Mouse (Mus musculus): ENCODE data around the gene Fezf1. TPM values are rescaled to one million over a fixed set of nuclear protein-coding genes. Genes with fewer than 3 reads are reported as not detected.

Gene Fezf1
- polyA plus RNA-seq, 1 experiment from 2014 or later: not detected

- H3K4me3 ChIP-seq (ENCODE audit: low read length): peak overlapping the region; percentile 37
- H3K9ac ChIP-seq (ENCODE audit: low read depth, low read length): no peak overlapping the region
- H3K4me1 ChIP-seq (ENCODE audit: control insufficient read depth, insufficient read depth, low read length): peaks cover 6% of the 10 kb centered on the region; the same call in 1 of the 2 replicates
- H3K4me2 ChIP-seq (replicated peaks; ENCODE audit: low read depth, low read length): peak overlapping the region; percentile 56
- peak; percentile 71; the same call in 1 of the 2 replicates for ATAC-seq (ENCODE audit: low FRiP score, low TSS enrichment)
- no peaks in the 10 kb centered on the region for H3K36me3 ChIP-seq (ENCODE audit: control insufficient read depth, insufficient read depth, low read length)
- peaks cover 81% of the 10 kb centered on the region for H3K27me3 ChIP-seq (ENCODE audit: control insufficient read depth, insufficient read depth, low read length)
- WGBS: under 1% methylated on average over 29 of the region's 29 CpGs
- H3K9me3 ChIP-seq (ENCODE audit: control insufficient read depth, low read length): no peaks in the 10 kb centered on the region
- H3K27ac ChIP-seq (ENCODE audit: low read depth, low read length): no peak overlapping the region
These were observed 1.6 kb upstream of the Fezf1 start for GRCm38 (mm10) chr6:23249616-23250287.

- Histone ChIP-seq H3K4me2 (replicated peaks; ENCODE audit: low read depth, low read length) (peak overlapping the region; percentile 56), H3K27ac (ENCODE audit: low read depth, low read length) (no peak overlapping the region), H3K9me3 (ENCODE audit: control insufficient read depth, low read length) (no peaks in the 10 kb centered on the region), H3K9ac (ENCODE audit: low read depth, low read length) (no peak overlapping the region), H3K36me3 (ENCODE audit: control insufficient read depth, insufficient read depth, low read length) (no peaks in the 10 kb centered on the region), H3K4me1 (ENCODE audit: control insufficient read depth, insufficient read depth, low read length) (peaks cover 6% of the 10 kb centered on the region; the same call in 1 of the 2 replicates), H3K4me3 (ENCODE audit: low read length) (peak overlapping the region; percentile 37), H3K27me3 (ENCODE audit: control insufficient read depth, insufficient read depth, low read length) (peaks cover 81% of the 10 kb centered on the region)
- 1% methylated on average over 24 of the region's 24 CpGs for WGBS
- 0 out of 2 replicates have a peak, but pooled peaks have one; percentile 6 for ATAC-seq (ENCODE audit: low FRiP score, low TSS enrichment)
These were observed 865 bp upstream of the Fezf1 start for GRCm38 (mm10) chr6:23249053-23249401.

DNA sequence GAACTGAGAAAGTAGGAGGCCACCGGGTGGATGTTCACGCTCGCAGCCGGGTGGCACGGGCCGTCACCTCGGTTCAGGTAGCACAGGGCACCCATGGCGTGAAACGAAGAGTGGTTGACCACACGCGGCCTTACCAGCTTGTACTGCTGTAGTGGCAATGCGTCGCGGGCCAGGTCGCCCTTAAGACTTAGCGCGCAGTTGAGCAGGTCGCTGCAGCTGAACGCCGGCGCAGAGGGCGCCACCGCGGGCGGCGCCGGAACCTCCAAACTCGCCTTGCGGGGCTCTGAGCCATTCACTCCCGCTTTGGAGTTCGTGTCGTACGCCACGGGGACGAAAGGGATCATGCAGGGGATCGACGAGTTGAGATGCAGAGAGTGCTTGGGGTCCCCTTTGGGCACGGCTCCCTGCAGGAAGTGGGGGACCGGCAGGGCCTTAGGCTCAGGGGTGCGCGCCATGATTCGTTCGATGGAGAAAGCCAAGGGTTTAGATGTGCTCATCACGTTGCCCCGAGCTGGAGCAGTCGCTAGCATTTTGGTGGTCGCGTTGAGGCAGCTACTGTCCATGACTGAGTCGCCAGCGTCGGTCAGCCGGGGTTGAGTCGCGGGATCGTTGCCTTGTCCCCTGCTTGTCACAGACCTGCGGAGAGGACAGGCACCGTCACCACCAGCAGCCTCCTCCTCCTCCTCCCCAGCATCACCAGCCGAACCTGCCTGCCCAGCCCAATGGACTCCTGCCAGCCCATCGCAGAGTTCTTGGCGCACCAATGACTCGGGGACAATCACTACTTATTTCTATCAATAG lies 450 bp downstream of the Fezf1 start:
- no peak for ATAC-seq (ENCODE audit: low FRiP score, low TSS enrichment)
- Histone ChIP-seq H3K4me3 (ENCODE audit: low read length) (peak overlapping the region; percentile 13), H3K36me3 (ENCODE audit: control insufficient read depth, insufficient read depth, low read length) (no peaks in the 10 kb centered on the region), H3K9ac (ENCODE audit: low read depth, low read length) (no peak overlapping the region), H3K4me2 (replicated peaks; ENCODE audit: low read depth, low read length) (peak overlapping the region; percentile 15; the same call in 1 of the 2 replicates), H3K27me3 (ENCODE audit: control insufficient read depth, insufficient read depth, low read length) (peaks cover 83% of the 10 kb centered on the region), H3K4me1 (ENCODE audit: control insufficient read depth, insufficient read depth, low read length) (peaks cover 6% of the 10 kb centered on the region; the same call in 1 of the 2 replicates), H3K27ac (ENCODE audit: low read depth, low read length) (no peak overlapping the region), H3K9me3 (ENCODE audit: control insufficient read depth, low read length) (no peaks in the 10 kb centered on the region)
- under 1% methylated on average over 61 of the region's 61 CpGs for WGBS

DNA sequence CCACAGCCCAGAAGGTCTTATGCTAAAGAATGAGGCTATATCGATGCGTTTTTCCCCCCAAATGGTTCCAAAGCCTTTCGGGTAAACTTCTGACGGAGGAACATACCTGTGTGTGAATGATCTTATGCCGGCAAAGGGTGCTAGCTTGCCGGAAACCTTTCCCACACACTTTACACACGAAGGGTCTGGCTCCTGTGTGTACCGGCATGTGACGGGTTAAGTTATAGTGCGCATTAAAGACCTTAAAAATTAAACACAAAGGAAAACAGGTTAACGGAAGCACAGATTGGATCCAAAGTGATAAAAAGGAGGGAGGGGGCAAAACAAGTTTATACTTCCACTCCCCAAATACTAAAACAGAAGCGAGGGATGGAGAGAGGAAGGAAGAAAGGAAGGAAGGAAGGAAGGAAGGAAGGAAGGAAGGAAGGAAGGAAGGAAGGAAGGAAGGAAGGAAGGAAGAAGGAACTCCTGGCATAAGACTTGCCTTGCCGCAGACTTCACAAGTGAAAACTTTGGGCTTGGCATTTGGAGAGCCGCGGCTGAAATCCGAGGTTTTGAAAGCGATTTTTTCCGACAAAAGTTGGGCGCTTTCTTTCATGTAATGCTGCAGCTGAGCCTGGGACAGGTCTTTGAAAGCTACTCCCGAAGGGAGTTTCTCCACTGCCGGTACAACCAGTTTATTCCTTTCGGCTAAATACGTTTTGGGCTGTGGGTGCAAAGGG lies 1.2 kb downstream of the Fezf1 start:
- WGBS: under 1% methylated on average over 23 of the region's 23 CpGs
- Histone ChIP-seq H3K4me3 (ENCODE audit: low read length) (no peak overlapping the region; the same call in 1 of the 2 replicates), H3K4me1 (ENCODE audit: control insufficient read depth, insufficient read depth, low read length) (peaks cover 6% of the 10 kb centered on the region; the same call in 1 of the 2 replicates), H3K36me3 (ENCODE audit: control insufficient read depth, insufficient read depth, low read length) (no peaks in the 10 kb centered on the region), H3K9ac (ENCODE audit: low read depth, low read length) (no peak overlapping the region), H3K4me2 (replicated peaks; ENCODE audit: low read depth, low read length) (peak overlapping the region; percentile 15; the same call in 1 of the 2 replicates), H3K27me3 (ENCODE audit: control insufficient read depth, insufficient read depth, low read length) (peaks cover 85% of the 10 kb centered on the region), H3K27ac (ENCODE audit: low read depth, low read length) (no peak overlapping the region), H3K9me3 (ENCODE audit: control insufficient read depth, low read length) (no peaks in the 10 kb centered on the region)
- ATAC-seq (ENCODE audit: low FRiP score, low TSS enrichment): no peak

DNA sequence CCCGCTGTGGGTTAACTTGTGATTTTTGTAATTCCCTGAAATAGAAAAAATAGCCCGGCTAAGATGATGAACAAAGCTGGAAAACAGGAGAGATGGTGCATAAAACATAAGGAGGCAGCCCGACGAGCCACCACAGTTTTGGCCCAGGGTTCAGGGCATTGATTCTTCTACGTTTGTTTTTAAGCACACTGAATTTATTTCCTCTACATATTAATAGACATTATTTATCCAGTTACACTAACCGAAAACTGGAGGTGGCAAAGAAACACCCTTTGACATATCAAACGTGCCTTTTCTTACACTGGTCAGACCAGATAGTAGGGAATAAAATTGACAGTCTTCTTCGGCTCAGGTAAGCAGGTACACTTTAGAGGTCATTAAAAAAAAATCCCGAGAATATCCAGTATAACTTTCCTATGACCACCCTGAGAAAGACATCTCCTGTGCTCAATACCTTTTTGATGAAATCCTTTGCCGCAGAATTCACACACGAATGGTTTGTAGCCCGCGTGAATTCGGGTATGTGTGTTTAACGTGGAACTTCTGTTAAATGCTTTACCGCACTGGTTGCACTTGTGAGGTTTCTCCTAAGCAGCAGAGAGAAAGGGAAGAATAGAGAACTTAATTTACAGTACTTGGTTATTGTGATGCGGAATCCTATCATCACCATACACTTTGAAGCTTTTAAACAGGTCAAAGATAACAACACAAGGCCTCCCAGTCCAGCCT lies 1.9 kb downstream of the Fezf1 start:
- H3K9me3 ChIP-seq (ENCODE audit: control insufficient read depth, low read length): no peaks in the 10 kb centered on the region
- peaks cover 6% of the 10 kb centered on the region; the same call in 1 of the 2 replicates for H3K4me1 ChIP-seq (ENCODE audit: control insufficient read depth, insufficient read depth, low read length)
- 2% methylated on average over 17 of the region's 17 CpGs for WGBS
- no peak overlapping the region for H3K27ac ChIP-seq (ENCODE audit: low read depth, low read length)
- no peak overlapping the region for H3K4me2 ChIP-seq (replicated peaks; ENCODE audit: low read depth, low read length)
- ATAC-seq (ENCODE audit: low FRiP score, low TSS enrichment): no peak
- no peak overlapping the region for H3K9ac ChIP-seq (ENCODE audit: low read depth, low read length)
- H3K27me3 ChIP-seq (ENCODE audit: control insufficient read depth, insufficient read depth, low read length): peaks cover 88% of the 10 kb centered on the region
- no peaks in the 10 kb centered on the region for H3K36me3 ChIP-seq (ENCODE audit: control insufficient read depth, insufficient read depth, low read length)
- H3K4me3 ChIP-seq (ENCODE audit: low read length): no peak overlapping the region

- H3K36me3 ChIP-seq (ENCODE audit: control insufficient read depth, insufficient read depth, low read length): no peaks in the 10 kb centered on the region
- no peaks in the 10 kb centered on the region for H3K9me3 ChIP-seq (ENCODE audit: control insufficient read depth, low read length)
- under 1% methylated on average over 23 of the region's 23 CpGs for WGBS
- ATAC-seq (ENCODE audit: low FRiP score, low TSS enrichment): no peak
- H3K4me2 ChIP-seq (replicated peaks; ENCODE audit: low read depth, low read length): no peak overlapping the region
- peaks cover 87% of the 10 kb centered on the region for H3K27me3 ChIP-seq (ENCODE audit: control insufficient read depth, insufficient read depth, low read length)
- no peak overlapping the region for H3K4me3 ChIP-seq (ENCODE audit: low read length)
- H3K4me1 ChIP-seq (ENCODE audit: control insufficient read depth, insufficient read depth, low read length): peaks cover 6% of the 10 kb centered on the region; the same call in 1 of the 2 replicates
- no peak overlapping the region for H3K27ac ChIP-seq (ENCODE audit: low read depth, low read length)
- no peak overlapping the region for H3K9ac ChIP-seq (ENCODE audit: low read depth, low read length)
These were observed 2.6 kb downstream of the Fezf1 start for GRCm38 (mm10) chr6:23245545-23246011.

- H3K4me2 ChIP-seq (replicated peaks; ENCODE audit: low read depth, low read length): no peak overlapping the region
- peaks cover 85% of the 10 kb centered on the region for H3K27me3 ChIP-seq (ENCODE audit: control insufficient read depth, insufficient read depth, low read length)
- no peaks in the 10 kb centered on the region for H3K36me3 ChIP-seq (ENCODE audit: control insufficient read depth, insufficient read depth, low read length)
- no peak for ATAC-seq (ENCODE audit: low FRiP score, low TSS enrichment)
- H3K4me1 ChIP-seq (ENCODE audit: control insufficient read depth, insufficient read depth, low read length): peaks cover 6% of the 10 kb centered on the region; the same call in 1 of the 2 replicates
- 13% methylated on average over 9 of the region's 9 CpGs for WGBS
- H3K4me3 ChIP-seq (ENCODE audit: low read length): no peak overlapping the region
- no peaks in the 10 kb centered on the region for H3K9me3 ChIP-seq (ENCODE audit: control insufficient read depth, low read length)
- H3K9ac ChIP-seq (ENCODE audit: low read depth, low read length): no peak overlapping the region
- no peak overlapping the region for H3K27ac ChIP-seq (ENCODE audit: low read depth, low read length)
These were observed 3.0 kb downstream of the Fezf1 start for GRCm38 (mm10) chr6:23245121-23245520.
